Mouse (Mus musculus): ENCODE data around the gene Nt5e. TPM values are rescaled to one million over a fixed set of nuclear protein-coding genes. Genes with fewer than 3 reads are reported as not detected.

Gene Nt5e
- polyA plus RNA-seq, 1 experiment from 2014 or later = 1.7 TPM

GRCm38 (mm10) chr9:88297871-88298658, 28.9 kb upstream of the Nt5e start:
- Histone ChIP-seq H3K27me3 (ENCODE audit: control insufficient read depth, insufficient read depth, low read length) (no peaks in the 10 kb centered on the region), H3K36me3 (ENCODE audit: control insufficient read depth, insufficient read depth, low read length) (no peaks in the 10 kb centered on the region), H3K4me3 (ENCODE audit: low read depth, low read length) (no peak overlapping the region), H3K9ac (ENCODE audit: low read length) (no peak overlapping the region), H3K4me2 (ENCODE audit: low read depth) (no peak overlapping the region), H3K27ac (ENCODE audit: low read depth, low read length) (no peak overlapping the region), H3K4me1 (ENCODE audit: control insufficient read depth, insufficient read depth, low read length) (no peaks in the 10 kb centered on the region), H3K9me3 (ENCODE audit: control insufficient read depth, low read length) (no peaks in the 10 kb centered on the region)
- 83% methylated on average over 8 of the region's 8 CpGs for WGBS
- no peak for ATAC-seq (ENCODE audit: insufficient read depth, low FRiP score, low TSS enrichment)
- no peak for DNase-seq (ENCODE audit: low spot score)

GRCm38 (mm10) chr9:88307019-88307618, 19.9 kb upstream of the Nt5e start:
- DNase-seq (ENCODE audit: low spot score) = no peak
- Histone ChIP-seq H3K27me3 (ENCODE audit: control insufficient read depth, insufficient read depth, low read length) (no peaks in the 10 kb centered on the region), H3K4me1 (ENCODE audit: control insufficient read depth, insufficient read depth, low read length) (no peaks in the 10 kb centered on the region), H3K9me3 (ENCODE audit: control insufficient read depth, low read length) (no peaks in the 10 kb centered on the region), H3K4me2 (ENCODE audit: low read depth) (no peak overlapping the region), H3K4me3 (ENCODE audit: low read depth, low read length) (no peak overlapping the region), H3K9ac (ENCODE audit: low read length) (no peak overlapping the region), H3K27ac (ENCODE audit: low read depth, low read length) (no peak overlapping the region), H3K36me3 (ENCODE audit: control insufficient read depth, insufficient read depth, low read length) (no peaks in the 10 kb centered on the region)
- ATAC-seq (ENCODE audit: insufficient read depth, low FRiP score, low TSS enrichment) = no peak
- WGBS = 93% methylated on average over 2 of the region's 2 CpGs

DNA sequence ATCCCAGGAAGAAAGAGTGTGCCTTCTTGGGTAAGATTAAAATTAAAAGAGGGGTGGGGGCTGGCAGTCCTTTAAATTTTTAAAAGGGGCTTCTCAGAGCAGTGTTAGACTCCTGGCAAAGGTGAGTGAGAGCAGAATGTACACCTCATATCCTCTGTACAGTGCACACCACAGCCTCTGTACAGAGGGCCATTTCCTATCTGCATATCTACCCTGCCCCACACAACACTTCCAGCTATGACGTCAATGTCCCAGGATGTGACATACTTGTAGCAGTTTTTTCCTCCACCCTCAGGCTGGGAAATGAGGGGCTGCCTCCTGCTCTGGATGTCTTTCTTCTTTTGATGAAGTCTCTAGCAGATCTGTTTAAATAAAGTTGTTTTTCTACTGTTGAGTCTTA, 17.9 kb upstream of the Nt5e start:
- Histone ChIP-seq H3K4me1 (ENCODE audit: control insufficient read depth, insufficient read depth, low read length) (no peaks in the 10 kb centered on the region), H3K27me3 (ENCODE audit: control insufficient read depth, insufficient read depth, low read length) (no peaks in the 10 kb centered on the region), H3K36me3 (ENCODE audit: control insufficient read depth, insufficient read depth, low read length) (no peaks in the 10 kb centered on the region), H3K4me3 (ENCODE audit: low read depth, low read length) (no peak overlapping the region), H3K27ac (ENCODE audit: low read depth, low read length) (no peak overlapping the region), H3K4me2 (ENCODE audit: low read depth) (no peak overlapping the region), H3K9ac (ENCODE audit: low read length) (no peak overlapping the region), H3K9me3 (ENCODE audit: control insufficient read depth, low read length) (no peaks in the 10 kb centered on the region)
- WGBS = 77% methylated on average over 1 of the region's 1 CpGs
- ATAC-seq (ENCODE audit: insufficient read depth, low FRiP score, low TSS enrichment) = no peak
- DNase-seq (ENCODE audit: low spot score) = no peak

- no peaks in the 10 kb centered on the region for H3K27me3 ChIP-seq (ENCODE audit: control insufficient read depth, insufficient read depth, low read length)
- H3K4me1 ChIP-seq (ENCODE audit: control insufficient read depth, insufficient read depth, low read length) = no peaks in the 10 kb centered on the region
- H3K4me2 ChIP-seq (ENCODE audit: low read depth) = no peak overlapping the region
- H3K9ac ChIP-seq (ENCODE audit: low read length) = no peak overlapping the region
- no peak for ATAC-seq (ENCODE audit: insufficient read depth, low FRiP score, low TSS enrichment)
- H3K36me3 ChIP-seq (ENCODE audit: control insufficient read depth, insufficient read depth, low read length) = no peaks in the 10 kb centered on the region
- no peak overlapping the region for H3K27ac ChIP-seq (ENCODE audit: low read depth, low read length)
- DNase-seq (ENCODE audit: low spot score) = no peak
- no peak overlapping the region for H3K4me3 ChIP-seq (ENCODE audit: low read depth, low read length)
- H3K9me3 ChIP-seq (ENCODE audit: control insufficient read depth, low read length) = no peaks in the 10 kb centered on the region
These were observed 7.8 kb upstream of the Nt5e start for GRCm38 (mm10) chr9:88319226-88319625.

DNA sequence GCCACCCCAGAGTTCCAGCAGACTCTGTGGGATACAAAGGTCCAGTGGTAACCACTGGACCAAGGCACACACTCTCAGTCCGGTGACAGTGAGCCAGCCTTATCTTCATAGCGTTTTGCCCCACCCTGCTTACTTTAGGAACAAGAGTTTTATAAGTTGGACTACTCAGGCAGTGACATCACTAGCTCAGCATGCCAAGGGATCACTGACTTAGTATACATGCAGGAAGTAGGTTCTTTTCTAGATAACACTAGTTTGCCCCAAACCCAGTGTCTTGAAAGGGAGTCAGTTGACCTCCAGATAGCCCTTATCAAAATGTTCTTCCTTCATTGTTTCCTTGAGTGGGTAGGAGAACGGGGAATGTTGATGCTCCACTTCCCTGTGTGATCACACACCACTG, 2.4 kb upstream of the Nt5e start:
- Histone ChIP-seq H3K36me3 (ENCODE audit: control insufficient read depth, insufficient read depth, low read length) (no peaks in the 10 kb centered on the region), H3K9me3 (ENCODE audit: control insufficient read depth, low read length) (no peaks in the 10 kb centered on the region), H3K4me1 (ENCODE audit: control insufficient read depth, insufficient read depth, low read length) (no peaks in the 10 kb centered on the region), H3K27ac (ENCODE audit: low read depth, low read length) (no peak overlapping the region), H3K9ac (ENCODE audit: low read length) (no peak overlapping the region), H3K4me3 (ENCODE audit: low read depth, low read length) (no peak overlapping the region), H3K4me2 (ENCODE audit: low read depth) (no peak overlapping the region), H3K27me3 (ENCODE audit: control insufficient read depth, insufficient read depth, low read length) (peaks cover 13% of the 10 kb centered on the region)
- DNase-seq (ENCODE audit: low spot score) (no peak), ATAC-seq (ENCODE audit: insufficient read depth, low FRiP score, low TSS enrichment) (no peak)
- 87% methylated on average over 3 of the region's 3 CpGs for WGBS

DNA sequence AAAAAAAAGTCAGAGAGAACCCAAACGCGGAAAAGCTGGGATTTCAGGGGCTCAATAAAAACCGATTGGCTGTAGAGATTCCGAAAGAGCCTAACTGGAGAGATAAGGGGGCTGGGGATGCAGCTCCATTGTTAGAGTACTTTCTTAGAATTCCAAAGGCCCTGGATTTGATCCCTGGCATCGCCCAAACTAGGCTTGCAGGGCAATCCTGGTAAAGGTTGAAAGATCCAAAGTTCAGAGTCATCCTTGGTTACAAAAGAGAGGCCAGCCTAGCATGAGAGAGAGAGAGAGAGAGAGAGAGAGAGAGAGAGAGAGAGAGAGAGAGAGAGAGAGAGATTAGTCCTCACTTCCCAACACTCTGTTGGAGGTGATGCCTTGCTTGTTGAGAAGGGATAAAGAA, 1.7 kb downstream of the Nt5e start:
- Histone ChIP-seq H3K9me3 (ENCODE audit: control insufficient read depth, low read length) (no peaks in the 10 kb centered on the region), H3K9ac (ENCODE audit: low read length) (no peak overlapping the region), H3K4me3 (ENCODE audit: low read depth, low read length) (no peak overlapping the region), H3K27ac (ENCODE audit: low read depth, low read length) (no peak overlapping the region), H3K36me3 (ENCODE audit: control insufficient read depth, insufficient read depth, low read length) (no peaks in the 10 kb centered on the region), H3K27me3 (ENCODE audit: control insufficient read depth, insufficient read depth, low read length) (peaks cover 13% of the 10 kb centered on the region), H3K4me1 (ENCODE audit: control insufficient read depth, insufficient read depth, low read length) (no peaks in the 10 kb centered on the region), H3K4me2 (ENCODE audit: low read depth) (no peak overlapping the region)
- no peak for ATAC-seq (ENCODE audit: insufficient read depth, low FRiP score, low TSS enrichment)
- WGBS = 13% methylated on average over 5 of the region's 5 CpGs
- no peak for DNase-seq (ENCODE audit: low spot score)

- Histone ChIP-seq H3K4me3 (ENCODE audit: low read depth, low read length) (no peak overlapping the region), H3K9ac (ENCODE audit: low read length) (no peak overlapping the region), H3K9me3 (ENCODE audit: control insufficient read depth, low read length) (no peaks in the 10 kb centered on the region), H3K27me3 (ENCODE audit: control insufficient read depth, insufficient read depth, low read length) (peaks cover 13% of the 10 kb centered on the region), H3K4me1 (ENCODE audit: control insufficient read depth, insufficient read depth, low read length) (no peaks in the 10 kb centered on the region), H3K4me2 (ENCODE audit: low read depth) (no peak overlapping the region), H3K27ac (ENCODE audit: low read depth, low read length) (no peak overlapping the region), H3K36me3 (ENCODE audit: control insufficient read depth, insufficient read depth, low read length) (no peaks in the 10 kb centered on the region)
- ATAC-seq (ENCODE audit: insufficient read depth, low FRiP score, low TSS enrichment) = no peak
- DNase-seq (ENCODE audit: low spot score) = no peak
- 30% methylated on average over 10 of the region's 10 CpGs for WGBS
These were observed 2.3 kb downstream of the Nt5e start for GRCm38 (mm10) chr9:88329166-88329748.

- DNase-seq (ENCODE audit: low spot score) = no peak
- Histone ChIP-seq H3K27me3 (ENCODE audit: control insufficient read depth, insufficient read depth, low read length) (peaks cover 13% of the 10 kb centered on the region), H3K4me1 (ENCODE audit: control insufficient read depth, insufficient read depth, low read length) (no peaks in the 10 kb centered on the region), H3K36me3 (ENCODE audit: control insufficient read depth, insufficient read depth, low read length) (no peaks in the 10 kb centered on the region), H3K9ac (ENCODE audit: low read length) (no peak overlapping the region), H3K9me3 (ENCODE audit: control insufficient read depth, low read length) (no peaks in the 10 kb centered on the region), H3K4me3 (ENCODE audit: low read depth, low read length) (no peak overlapping the region), H3K27ac (ENCODE audit: low read depth, low read length) (no peak overlapping the region), H3K4me2 (ENCODE audit: low read depth) (no peak overlapping the region)
- no peak for ATAC-seq (ENCODE audit: insufficient read depth, low FRiP score, low TSS enrichment)
- WGBS = 79% methylated on average over 3 of the region's 3 CpGs
These were observed 3.3 kb downstream of the Nt5e start for GRCm38 (mm10) chr9:88330316-88330715.

DNA sequence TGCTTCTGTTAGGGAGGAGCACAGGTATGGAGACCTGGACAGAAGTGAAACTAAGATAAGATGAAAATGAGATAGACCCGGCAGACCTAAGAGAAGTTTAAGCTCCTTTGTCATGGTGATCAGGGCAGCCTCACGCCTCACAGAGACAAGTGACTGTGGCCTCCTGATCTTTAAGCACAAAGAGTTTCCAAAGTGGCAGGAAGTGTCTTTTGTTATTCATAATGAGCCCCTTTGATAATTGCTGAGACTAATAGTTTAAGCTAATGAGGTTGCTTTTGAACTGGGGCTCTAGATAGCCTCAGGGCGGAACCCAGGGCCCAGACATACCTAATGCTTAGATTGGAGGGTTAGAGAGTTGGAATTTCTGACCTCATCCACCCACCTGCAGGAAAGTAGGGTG, 5.5 kb downstream of the Nt5e start:
- WGBS = 13% methylated on average over 3 of the region's 3 CpGs
- no peak overlapping the region for H3K4me3 ChIP-seq (ENCODE audit: low read depth, low read length)
- H3K36me3 ChIP-seq (ENCODE audit: control insufficient read depth, insufficient read depth, low read length) = no peaks in the 10 kb centered on the region
- peaks cover 8% of the 10 kb centered on the region; the same call in 1 of the 2 replicates for H3K27me3 ChIP-seq (ENCODE audit: control insufficient read depth, insufficient read depth, low read length)
- H3K9ac ChIP-seq (ENCODE audit: low read length) = no peak overlapping the region
- no peak overlapping the region for H3K27ac ChIP-seq (ENCODE audit: low read depth, low read length)
- ATAC-seq (ENCODE audit: insufficient read depth, low FRiP score, low TSS enrichment) (no peak), DNase-seq (ENCODE audit: low spot score) (no peak)
- no peak overlapping the region for H3K4me2 ChIP-seq (ENCODE audit: low read depth)
- H3K9me3 ChIP-seq (ENCODE audit: control insufficient read depth, low read length) = no peaks in the 10 kb centered on the region
- no peaks in the 10 kb centered on the region for H3K4me1 ChIP-seq (ENCODE audit: control insufficient read depth, insufficient read depth, low read length)

Measured in neural tube, embryonic 11.5 days (tissue).